ENCODE assay signal across 8 mouse cellular contexts in the genomic region with DNA sequence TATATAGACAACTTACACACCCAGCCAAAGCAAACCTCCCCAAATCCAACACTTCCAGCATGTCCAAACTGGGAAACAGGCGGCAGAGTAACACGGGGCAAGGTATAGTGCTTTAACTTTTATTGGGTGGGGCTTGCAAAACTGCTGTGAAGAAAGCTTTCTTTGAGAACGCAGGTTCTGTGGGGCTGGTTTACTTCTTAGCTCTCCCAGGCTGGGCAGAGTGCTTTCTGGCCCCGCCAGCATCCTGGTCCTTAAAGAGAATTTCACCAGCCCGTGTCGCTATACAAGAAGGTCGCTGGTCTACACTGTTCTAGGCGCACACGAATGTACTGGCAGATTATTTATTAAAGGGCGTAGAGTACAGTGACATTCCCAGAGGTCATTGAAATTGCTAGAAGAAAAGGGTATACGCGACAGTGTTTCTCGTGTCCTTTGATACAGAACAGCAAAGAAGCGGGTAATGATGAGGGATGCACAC.
A peak's percentile ranks its signal among the peaks of the same experiment; 100 is the strongest.
DNase-seq lines count a peak whose midpoint lies in the region; ATAC-seq and TF ChIP-seq lines count a peak whose summit lies in the region.

No protein-coding gene starts in this region.

- TF ChIP-seq CTCF in liver, postnatal 0 days (IDR thresholded peaks at IDR 0.05; ENCODE audit: low read depth) = no peak

- peak overlapping the region; percentile 55 for H3K4me2 ChIP-seq in neural tube, embryonic 11.5 days (ENCODE audit: low read depth)
- H3K4me2 ChIP-seq in liver, postnatal 0 days (ENCODE audit: low read depth, low read length) = peak overlapping the region; percentile 3; the same call in 1 of the 2 replicates

- DNase-seq in embryo, embryonic 10 days (ENCODE audit: low spot score) = peak; percentile 30
- no peak for DNase-seq in embryo, embryonic 9.5 days (ENCODE audit: extremely low spot score)
- peak; percentile 68 for DNase-seq in neural tube, embryonic 11.5 days (ENCODE audit: low spot score)
- DNase-seq in neural tube, embryonic 10.5 days (ENCODE audit: extremely low spot score, low spot score) = no peak
- no peak for DNase-seq in liver, postnatal 0 days
- no peak for DNase-seq in urinary bladder, adult 18-20 months (ENCODE audit: low spot score in 2 of 2)
- no peak for DNase-seq in adrenal gland, adult 8-10 months
- DNase-seq in adrenal gland, postnatal 10 days = no peak

- peak overlapping the region; percentile 82 for H3K27ac ChIP-seq in neural tube, embryonic 11.5 days (ENCODE audit: low read depth, low read length)
- no peak overlapping the region for H3K27ac ChIP-seq in liver, postnatal 0 days (ENCODE audit: low read depth)

- ATAC-seq in neural tube, embryonic 11.5 days (ENCODE audit: insufficient read depth, low FRiP score, low TSS enrichment) = peak; percentile 30
- ATAC-seq in liver, postnatal 0 days = peak; percentile 19; the same call in 1 of the 2 replicates

- no peak for TF ChIP-seq EP300 in liver, postnatal 0 days (IDR thresholded peaks at IDR 0.05; ENCODE audit: low read depth)

- H3K4me3 ChIP-seq in neural tube, embryonic 11.5 days (ENCODE audit: low read depth, low read length) = peak overlapping the region; percentile 61
- no peak overlapping the region for H3K4me3 ChIP-seq in liver, postnatal 0 days (ENCODE audit: low read depth, low read length)

- peaks cover 43% of the 10 kb centered on the region for H3K27me3 ChIP-seq in neural tube, embryonic 11.5 days (ENCODE audit: control insufficient read depth, insufficient read depth, low read length)
- H3K27me3 ChIP-seq in liver, postnatal 0 days (ENCODE audit: insufficient read depth, low read length) = peaks cover 80% of the 10 kb centered on the region

- no peaks in the 10 kb centered on the region for H3K9me3 ChIP-seq in neural tube, embryonic 11.5 days (ENCODE audit: control insufficient read depth, low read length)
- H3K9me3 ChIP-seq in liver, postnatal 0 days (ENCODE audit: low read length) = no peaks in the 10 kb centered on the region

- no peaks in the 10 kb centered on the region for H3K36me3 ChIP-seq in neural tube, embryonic 11.5 days (ENCODE audit: control insufficient read depth, insufficient read depth, low read length)
- no peaks in the 10 kb centered on the region for H3K36me3 ChIP-seq in liver, postnatal 0 days (replicated peaks; ENCODE audit: insufficient read depth, low read length)

- WGBS in neural tube, embryonic 11.5 days = 2% methylated on average over 14 of the region's 14 CpGs
- 7% methylated on average over 14 of the region's 14 CpGs for WGBS in liver, postnatal 0 days (ENCODE audit: insufficient replicate concordance)

- peak overlapping the region; percentile 66 for H3K9ac ChIP-seq in neural tube, embryonic 11.5 days (ENCODE audit: low read length)
- no peak overlapping the region for H3K9ac ChIP-seq in liver, postnatal 0 days (replicated peaks)

- no peaks in the 10 kb centered on the region for H3K4me1 ChIP-seq in neural tube, embryonic 11.5 days (ENCODE audit: control insufficient read depth, insufficient read depth, low read length)
- no peaks in the 10 kb centered on the region for H3K4me1 ChIP-seq in liver, postnatal 0 days (ENCODE audit: insufficient read depth)

Comparison
In these comparisons a context has a peak if more than half of its experiments do, and no peak if none do; other contexts are left out.
1. DNase-seq: peak in embryo, embryonic 10 days (single experiment) and neural tube, embryonic 11.5 days (single experiment); none in embryo, embryonic 9.5 days (single experiment), neural tube, embryonic 10.5 days (single experiment), liver, postnatal 0 days (single experiment), urinary bladder, adult 18-20 months (0 of 2), adrenal gland, adult 8-10 months (single experiment) and adrenal gland, postnatal 10 days (single experiment).